Mouse (Mus musculus): ENCODE measurements around the gene Hdac1.
A peak's percentile ranks its signal among the peaks of the same experiment; 100 is the strongest.

Hdac1 gene

DNA sequence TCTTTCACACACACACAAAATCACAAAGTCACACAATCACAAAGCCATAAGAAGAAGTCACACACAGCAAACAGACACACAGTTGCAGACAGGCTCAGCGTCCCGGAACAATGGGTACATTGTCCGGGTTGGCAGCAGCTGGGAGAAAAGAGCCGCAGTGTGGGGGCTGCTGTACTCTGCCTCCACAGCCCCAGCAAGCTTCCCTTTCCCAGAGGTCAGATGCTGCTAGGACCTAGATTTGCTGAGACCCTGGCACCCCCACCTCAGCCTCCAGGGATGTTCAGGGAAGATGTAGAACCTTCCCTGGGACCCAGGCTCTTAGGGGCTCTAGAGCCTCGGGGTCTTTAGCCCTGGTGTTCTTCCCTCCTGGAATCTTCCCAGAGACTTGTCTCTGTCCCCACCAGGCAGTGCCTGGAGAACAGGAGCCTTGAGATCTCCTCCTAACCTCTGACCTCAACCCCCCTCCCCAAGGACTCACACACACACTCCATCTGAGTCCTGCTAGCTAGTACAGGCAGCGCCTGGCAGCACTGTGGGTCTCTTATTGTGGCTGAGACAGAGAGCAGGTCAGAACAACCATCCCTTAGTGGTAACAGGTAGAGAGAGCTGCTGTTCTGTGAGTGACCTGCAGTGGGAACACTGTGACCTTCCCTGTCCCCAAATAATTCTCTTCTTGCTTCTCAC, 31.0 kb downstream of the Hdac1 start:
- peak; percentile 51 for DNase-seq (ENCODE audit: low spot score)

DNA sequence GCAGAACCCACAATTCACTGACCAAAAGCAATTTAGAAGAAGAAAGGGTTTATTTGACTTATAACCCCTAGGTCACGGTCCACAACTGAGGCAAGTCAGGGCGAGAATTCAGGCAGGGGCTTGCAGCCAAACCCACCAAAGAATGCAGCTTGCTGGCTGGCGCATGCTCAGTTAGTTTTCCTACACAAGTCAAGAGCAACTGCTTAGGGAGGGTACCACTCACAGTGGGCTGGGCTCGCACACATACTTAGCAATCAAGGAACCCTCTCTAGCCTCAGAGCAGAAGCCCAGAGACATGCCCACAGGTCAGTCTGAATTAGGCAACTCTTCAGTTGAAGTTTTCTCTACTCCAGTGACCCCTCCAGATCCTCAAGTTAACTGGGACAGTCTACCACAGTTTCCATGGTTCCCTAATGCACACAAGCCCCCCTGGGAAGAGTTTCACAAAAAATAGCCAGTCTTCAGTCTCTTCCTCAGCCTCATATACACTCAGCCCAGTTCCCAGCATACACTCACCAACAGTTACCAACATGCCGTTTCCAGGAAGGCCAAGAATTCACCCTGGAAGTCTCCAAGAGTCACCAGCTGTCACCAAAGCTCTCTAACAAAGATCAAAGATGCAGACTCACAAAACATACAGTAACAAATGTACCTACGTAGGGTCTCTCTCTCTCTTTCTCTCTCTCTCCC, 31.6 kb downstream of the Hdac1 start:
- no peak for DNase-seq (ENCODE audit: low spot score)

GRCm38 (mm10) chr4:129509650-129510049, 32.9 kb downstream of the Hdac1 start:
- peak; percentile 47 for DNase-seq (ENCODE audit: low spot score)

DNA sequence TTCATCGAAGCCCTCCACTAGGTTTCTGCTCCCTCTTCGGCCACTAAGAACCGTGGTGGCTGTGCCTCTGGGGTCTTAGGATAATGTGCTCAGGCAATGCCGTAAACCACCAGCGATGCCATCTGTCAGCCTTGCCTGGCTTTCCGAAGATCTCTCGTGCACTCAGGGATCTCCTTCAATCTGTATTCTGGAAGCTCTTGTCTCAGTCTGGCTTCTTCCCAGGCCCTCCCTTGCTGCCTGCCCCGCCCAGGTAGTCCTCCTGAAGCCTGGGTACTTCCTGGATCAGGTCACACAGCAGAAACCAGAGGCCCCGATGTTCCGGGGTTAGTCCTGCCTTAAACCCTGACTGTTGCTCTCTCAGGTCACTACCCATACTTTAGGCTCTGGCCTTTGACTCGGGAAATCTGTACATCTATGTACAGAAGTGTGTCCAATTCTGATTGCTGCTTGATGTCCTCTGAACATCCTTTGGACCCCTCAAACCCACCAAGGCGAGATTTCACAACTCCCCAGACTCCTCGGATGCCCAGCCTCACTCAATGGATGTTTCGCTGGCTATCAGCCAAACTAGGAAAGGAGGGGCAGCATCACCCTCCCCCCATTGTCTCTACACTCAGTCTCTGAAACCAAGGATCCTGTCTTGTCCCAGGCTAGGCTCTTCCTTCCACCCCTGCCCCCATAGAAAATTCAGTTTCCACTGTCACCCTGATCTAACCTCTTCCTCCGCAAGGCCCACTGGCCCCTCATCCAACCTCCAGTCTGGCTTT, 33.5 kb downstream of the Hdac1 start:
- DNase-seq (ENCODE audit: low spot score) = peak; percentile 62

GRCm38 (mm10) chr4:129508237-129508515, 34.3 kb downstream of the Hdac1 start:
- peak; percentile 45 for DNase-seq (ENCODE audit: low spot score)

- DNase-seq (ENCODE audit: low spot score) = no peak
Measured at GRCm38 (mm10) chr4:129507434-129508236, 34.9 kb downstream of the Hdac1 start.

GRCm38 (mm10) chr4:129505511-129505910, 37.0 kb downstream of the Hdac1 start:
- no peak for DNase-seq (ENCODE audit: low spot score)

DNA sequence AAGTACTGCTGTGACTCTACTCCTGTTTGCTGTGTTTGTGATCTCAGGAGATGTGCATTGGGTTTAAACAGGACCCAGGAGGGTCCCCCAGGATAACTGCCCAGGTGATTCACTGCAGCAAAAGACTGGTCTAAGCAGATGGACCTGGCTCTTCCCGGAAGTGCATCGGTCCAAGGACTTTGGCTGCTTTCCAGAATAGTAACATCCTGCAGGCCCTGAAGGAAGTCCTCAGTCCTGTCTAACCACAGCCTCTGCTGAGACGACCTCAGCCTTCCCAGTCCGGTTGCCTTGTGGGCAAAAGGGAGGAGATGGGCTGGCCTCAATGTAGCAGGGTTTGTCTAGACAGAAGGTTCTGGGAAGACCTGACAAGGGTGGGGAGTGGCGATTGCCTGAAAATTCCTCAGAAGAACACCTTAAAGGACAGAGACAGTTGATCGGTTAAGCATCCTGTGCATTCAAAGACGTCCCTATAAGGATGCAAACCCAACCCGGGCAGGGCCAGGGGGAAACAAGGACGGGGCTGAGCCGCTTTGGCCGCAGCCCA, 39.5 kb downstream of the Hdac1 start:
- no peak for DNase-seq (ENCODE audit: low spot score)

- peak; percentile 58 for DNase-seq (ENCODE audit: low spot score)
Measured at GRCm38 (mm10) chr4:129502327-129502888, 40.1 kb downstream of the Hdac1 start.

DNA sequence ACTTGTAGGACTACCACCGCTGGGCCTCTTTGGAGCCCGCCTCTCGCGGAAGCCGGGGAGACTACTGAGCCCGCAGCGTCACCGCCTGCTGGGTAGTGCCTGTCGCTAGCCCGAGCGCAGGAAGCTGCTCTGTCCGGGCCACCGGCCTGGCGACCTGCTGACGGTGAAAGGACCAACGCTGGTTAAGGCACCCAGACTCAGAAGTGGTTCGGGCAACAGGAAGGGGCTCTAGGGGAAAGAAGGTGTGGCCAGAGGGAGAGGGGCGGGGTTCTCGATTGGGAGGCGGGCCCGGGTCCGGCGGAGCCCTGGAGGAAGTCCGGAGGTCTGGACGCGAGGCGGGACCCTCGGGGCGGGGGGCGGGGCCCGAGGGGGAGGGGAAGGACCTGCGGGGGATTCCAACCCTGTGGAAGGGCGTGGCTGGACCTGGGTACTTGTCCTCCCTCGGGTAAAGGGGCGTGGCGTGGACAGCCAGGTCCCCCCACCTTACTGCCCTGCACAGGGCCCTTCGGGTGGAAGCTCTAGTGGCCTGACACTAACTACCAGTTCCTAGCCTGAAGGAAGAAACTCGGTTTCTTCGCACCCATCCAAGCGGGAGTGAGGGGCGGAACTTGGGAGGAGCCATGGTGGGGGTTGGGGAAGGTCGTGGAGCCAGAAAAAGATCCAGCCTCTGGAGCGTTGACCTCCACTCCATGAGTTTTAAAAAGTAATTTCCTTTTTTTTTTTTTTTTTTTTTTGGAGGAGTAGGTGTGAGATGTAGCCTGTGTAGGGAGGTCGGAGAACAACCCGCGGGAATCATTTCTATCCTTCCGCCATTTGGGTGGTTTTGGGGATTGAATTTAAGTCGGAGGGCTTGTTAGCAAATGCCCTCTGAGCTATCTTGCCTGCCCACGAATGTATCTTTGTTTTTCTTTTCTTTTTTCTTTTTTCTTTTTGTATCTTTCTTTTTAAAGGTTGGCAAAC, 41.6 kb downstream of the Hdac1 start:
- peak; percentile 94 for DNase-seq (ENCODE audit: low spot score)

GRCm38 (mm10) chr4:129500017-129500416, 42.5 kb downstream of the Hdac1 start:
- no peak for DNase-seq (ENCODE audit: low spot score)

DNA sequence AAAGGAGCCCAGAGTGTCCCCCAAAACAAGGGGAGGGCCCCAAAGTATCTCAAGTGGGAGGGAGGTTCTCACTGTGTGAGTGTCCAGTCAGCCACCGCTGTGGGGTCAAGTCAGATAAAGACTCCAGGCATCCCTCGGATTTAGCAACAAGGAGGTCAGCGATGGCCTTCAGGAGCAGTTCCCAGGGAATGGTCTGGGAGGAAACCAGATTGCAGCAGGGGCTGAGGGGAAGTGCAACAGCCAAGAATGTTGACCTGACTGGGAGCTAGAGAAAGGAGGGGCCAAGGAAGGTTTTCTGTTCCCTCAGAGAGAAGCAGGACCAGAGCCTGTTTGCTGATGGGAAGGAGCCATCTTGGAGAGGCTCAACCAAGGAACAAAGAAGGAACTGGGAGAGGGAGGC, 43.6 kb downstream of the Hdac1 start:
- DNase-seq (ENCODE audit: low spot score) = peak; percentile 55

DNA sequence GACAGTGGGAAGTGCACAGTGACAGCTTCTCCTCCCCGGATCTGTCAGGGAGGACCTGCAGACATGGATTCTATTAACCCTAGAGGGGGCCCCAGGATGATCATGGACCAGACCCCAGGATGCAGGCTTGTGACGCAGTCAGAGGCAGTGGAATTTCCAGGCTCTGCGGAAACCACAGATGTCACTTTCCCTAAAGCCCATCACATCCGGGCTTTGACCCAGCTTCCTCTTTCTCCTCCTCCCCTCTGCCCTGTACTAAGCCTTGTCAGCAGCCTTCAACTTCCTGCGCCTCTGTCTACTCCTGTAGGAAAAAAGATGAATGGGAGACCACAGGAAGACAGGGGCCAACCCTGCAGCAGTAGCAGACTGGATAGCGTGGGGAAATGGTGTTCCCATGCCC, 45.9 kb downstream of the Hdac1 start:
- DNase-seq (ENCODE audit: low spot score) = no peak

- DNase-seq (ENCODE audit: low spot score) = no peak
Measured at GRCm38 (mm10) chr4:129495672-129496562, 46.6 kb downstream of the Hdac1 start.

- no peak for DNase-seq (ENCODE audit: low spot score)
Measured at GRCm38 (mm10) chr4:129494681-129495080, 47.8 kb downstream of the Hdac1 start.

DNA sequence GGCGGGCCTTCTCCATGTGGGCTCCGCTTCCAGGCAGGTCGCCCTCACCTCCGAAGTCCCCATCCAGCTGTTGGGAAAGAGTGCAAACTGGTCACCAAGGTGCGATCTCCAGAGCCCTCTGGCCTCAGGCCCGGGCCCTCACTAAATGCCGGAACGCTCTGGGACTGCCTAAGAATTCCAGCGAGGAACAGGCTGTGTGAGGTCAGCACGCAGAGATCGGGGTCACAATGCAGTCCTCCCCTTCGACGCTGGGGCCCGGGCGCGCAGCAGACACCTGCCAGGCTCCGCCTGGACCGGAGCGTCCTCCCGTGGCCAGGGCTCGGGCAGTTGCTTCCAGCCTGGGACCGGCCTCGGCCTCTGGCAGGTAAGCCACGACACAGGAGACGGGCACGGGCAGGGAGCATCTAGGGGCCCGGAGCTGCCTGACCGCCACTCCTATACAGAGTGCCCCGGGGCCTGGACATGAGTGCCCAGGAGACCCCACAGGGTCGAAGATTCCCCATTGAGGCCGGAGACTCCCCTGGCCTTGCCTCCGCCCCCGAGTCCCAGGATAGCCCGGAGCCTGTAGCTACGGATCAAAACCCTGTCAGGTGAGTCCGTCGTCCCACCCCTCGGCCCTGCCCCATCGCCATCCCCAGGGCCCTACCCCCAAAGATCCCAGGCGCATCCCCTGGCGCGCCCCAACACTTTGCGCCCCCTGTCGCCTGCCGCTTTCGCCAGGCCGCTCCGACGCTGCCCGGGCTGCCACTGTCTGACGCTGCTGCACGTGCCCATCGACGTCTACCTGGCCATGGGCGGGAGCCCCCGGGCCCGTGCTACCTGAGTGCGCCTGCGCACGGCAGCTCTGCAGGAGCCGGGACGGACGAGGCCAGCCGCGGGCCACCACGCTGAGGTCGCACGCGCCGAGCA, 51.3 kb downstream of the Hdac1 start, which contains the start of the genes Tssk3 and Fam229a:
Tssk3 (minus strand) TSS at position 51 of the 909 bp plus-strand sequence.
Fam229a (plus strand) TSS at position 219 of the 909 bp plus-strand sequence.
- DNase-seq (ENCODE audit: low spot score) = peak; percentile 70

DNA sequence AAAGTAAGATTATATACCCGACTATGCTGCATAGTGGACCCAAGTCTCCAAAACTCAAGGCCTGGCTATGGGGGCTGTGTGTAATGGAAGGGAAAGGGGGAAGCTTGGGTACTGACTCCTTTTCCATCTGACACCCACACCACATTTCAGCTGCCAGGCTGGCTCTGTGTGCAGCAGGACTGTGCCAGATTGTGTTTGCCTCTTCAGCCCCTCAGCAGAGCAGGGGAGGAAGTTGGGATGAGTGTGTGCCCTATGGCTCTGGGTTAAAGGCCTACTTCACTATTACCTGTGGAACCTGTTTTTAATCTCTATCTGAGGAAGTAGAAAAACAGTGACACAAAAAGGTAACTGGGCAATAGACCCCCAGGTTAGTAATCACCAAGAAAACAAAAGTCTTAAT, 61.4 kb downstream of the Hdac1 start:
- no peak for DNase-seq (ENCODE audit: low spot score)

DNA sequence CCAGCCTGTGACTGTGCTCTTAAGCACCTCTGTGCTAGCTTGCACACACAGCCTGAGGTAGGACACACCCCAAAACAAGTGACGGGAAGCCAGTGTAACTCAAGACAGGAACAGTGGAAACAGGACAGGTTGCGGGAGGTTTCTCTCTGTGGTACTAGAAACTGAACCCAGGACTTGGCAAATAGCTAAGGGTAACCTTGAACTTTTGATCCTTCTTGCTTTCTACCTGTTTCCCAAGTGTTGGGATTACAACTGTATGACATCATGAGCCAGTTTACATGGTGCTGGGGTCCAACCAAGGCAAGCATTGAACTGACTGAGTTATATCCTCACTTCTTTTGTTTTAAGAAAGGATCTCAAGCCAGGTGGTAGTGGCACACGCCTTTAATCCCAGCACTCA, 62.6 kb downstream of the Hdac1 start:
- no peak for DNase-seq (ENCODE audit: low spot score)

Data from testis, postnatal 10 days (tissue).